Mouse (Mus musculus): ENCODE results near the gene Osm.

Osm gene

DNA sequence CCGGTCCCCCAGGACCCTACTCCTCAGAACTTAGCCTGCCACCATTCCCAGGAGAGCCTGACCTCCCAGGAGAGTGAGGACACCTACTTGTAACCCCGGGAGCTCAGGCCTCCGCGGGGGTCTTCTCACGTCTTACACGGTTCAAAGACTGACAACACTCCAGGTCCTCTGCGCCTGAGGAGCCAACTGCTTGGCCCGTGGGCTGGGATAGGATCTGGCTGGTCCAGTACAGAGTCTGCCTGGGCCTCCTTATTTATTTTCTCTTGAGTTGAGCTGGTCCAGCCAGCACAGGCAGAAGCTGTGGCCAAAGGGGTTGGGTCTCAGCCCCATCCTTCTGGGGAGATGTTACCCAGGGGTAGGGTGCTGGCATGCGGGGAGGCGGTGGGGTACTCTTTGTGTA, 21.2 kb upstream of the Osm start:
- in situ Hi-C loops (cut with MseI, MboI), result loop anchor here in 1 of 2 experiments (5.0 kb wide), 1 partner anchor 83 kb away; no protein-coding TSS in a partner anchor

DNA sequence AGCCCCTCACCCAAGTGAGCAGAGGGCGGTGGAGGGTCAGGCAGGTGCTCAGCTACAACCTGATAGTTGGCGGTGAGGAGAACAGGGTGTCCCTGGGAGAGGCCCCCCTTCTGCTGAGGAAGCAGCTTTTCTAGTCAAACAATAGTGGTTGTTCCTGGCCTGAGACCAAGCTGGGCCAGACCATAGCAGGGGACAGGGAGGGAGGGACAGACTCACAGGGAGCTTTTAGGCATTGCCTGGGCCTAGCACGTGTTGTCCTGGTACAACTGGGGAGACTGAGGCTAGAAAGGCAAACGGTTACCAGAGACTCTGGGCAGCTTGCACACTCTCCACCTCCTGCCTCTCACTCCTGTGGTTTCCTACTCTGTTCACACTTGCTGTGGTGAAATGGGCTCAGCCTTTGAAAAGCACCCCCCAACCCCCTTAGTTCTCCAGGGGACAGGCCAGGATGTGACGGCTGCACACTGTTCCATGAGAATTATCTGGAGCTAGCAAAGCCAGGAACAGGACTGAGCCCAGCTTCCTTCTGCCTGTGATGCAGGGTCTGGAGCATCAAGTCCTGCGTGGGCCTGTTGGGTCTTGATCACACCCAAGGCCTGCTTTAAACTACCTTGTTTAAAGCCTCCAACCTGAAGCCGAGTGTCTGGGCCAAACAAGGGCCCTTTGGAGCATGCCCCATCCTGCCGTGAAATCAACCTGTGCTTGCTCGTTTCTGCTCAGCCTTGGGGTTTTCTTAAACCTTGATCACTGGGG, 19.8 kb upstream of the Osm start:
- in situ Hi-C loops (cut with MseI, MboI), result loop anchor here in 1 of 2 experiments (5.0 kb wide), 1 partner anchor 84 kb away; no protein-coding TSS in a partner anchor

DNA sequence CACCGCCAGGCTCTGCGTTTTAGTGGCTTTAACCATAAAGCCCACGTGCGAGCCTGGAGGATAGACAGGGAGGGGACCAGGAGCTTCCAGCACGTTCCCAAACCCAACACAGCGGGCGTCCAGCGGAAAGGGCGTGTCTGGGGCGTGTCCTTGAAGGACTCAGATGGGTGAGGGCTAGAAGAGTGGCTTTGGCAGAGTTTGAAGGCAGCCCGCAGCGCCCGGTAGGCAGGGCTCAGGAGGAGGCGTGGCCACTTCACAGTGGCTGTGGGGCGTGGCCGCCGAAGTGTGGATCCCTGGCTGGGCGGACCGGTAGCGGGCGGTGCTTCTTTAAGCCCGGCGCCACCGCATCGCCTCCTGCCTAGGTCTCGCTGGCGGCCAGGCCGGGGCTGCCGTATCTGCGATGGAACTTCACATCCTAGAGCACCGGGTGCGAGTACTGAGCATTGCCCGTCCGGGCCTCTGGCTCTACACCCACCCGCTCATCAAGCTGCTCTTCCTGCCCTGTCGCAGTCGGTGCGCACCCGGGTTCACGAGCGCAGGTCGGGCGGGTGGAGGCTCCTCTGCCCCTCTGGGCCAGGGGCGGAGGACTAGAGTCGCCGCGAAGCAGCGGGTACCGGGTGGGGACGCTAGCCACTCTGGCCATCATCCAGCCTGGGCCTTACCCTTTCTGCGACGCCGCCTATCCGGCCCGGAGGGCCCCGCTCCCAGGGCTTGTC, 18.1 kb upstream of the Osm start, which contains the start of gene Castor1:
Castor1 (plus strand) TSS at position 312 of the 716 bp plus-strand sequence.
- in situ Hi-C loops (cut with MseI, MboI), result loop anchor here in 1 of 2 experiments (5.0 kb wide), 1 partner anchor 86 kb away; no protein-coding TSS in a partner anchor

GRCm38 (mm10) chr11:4218637-4219036, 17.6 kb upstream of the Osm start:
- in situ Hi-C loops (cut with MseI, MboI), result loop anchor here in 1 of 2 experiments (5.0 kb wide), 1 partner anchor 86 kb away; no protein-coding TSS in a partner anchor

DNA sequence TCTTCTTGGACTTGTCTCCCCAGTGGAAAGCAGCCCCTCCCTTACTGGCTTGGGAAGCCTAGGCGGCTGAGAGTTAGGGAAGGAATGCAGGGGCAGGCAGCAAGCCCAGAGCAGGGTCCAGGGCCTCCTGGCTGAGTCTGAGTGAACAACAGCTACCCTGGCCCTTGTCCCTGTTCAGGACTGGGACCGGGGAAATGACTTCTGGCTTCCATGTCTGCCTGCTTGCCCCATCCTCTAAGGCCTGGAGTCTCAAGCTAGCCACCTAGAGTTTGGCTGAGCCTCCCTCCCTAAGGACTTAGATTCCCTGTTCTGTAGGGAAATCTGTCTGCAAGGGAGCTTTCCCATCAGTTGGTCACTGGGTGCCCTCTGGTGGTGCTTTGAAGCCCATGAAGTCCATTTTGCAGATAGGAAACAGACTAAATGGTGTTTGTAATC, 16.9 kb upstream of the Osm start:
- in situ Hi-C loops (cut with MseI, MboI), result loop anchor here in 1 of 2 experiments (5.0 kb wide), 1 partner anchor 87 kb away; no protein-coding TSS in a partner anchor

GRCm38 (mm10) chr11:4219908-4220307, 16.3 kb upstream of the Osm start:
- in situ Hi-C loops (cut with MseI, MboI), result loop anchor here (5.0 to 10.0 kb wide), 3 partner anchors 37 to 205 kb away; partner anchors contain the start of gene Lif (in 2 of the 2)

DNA sequence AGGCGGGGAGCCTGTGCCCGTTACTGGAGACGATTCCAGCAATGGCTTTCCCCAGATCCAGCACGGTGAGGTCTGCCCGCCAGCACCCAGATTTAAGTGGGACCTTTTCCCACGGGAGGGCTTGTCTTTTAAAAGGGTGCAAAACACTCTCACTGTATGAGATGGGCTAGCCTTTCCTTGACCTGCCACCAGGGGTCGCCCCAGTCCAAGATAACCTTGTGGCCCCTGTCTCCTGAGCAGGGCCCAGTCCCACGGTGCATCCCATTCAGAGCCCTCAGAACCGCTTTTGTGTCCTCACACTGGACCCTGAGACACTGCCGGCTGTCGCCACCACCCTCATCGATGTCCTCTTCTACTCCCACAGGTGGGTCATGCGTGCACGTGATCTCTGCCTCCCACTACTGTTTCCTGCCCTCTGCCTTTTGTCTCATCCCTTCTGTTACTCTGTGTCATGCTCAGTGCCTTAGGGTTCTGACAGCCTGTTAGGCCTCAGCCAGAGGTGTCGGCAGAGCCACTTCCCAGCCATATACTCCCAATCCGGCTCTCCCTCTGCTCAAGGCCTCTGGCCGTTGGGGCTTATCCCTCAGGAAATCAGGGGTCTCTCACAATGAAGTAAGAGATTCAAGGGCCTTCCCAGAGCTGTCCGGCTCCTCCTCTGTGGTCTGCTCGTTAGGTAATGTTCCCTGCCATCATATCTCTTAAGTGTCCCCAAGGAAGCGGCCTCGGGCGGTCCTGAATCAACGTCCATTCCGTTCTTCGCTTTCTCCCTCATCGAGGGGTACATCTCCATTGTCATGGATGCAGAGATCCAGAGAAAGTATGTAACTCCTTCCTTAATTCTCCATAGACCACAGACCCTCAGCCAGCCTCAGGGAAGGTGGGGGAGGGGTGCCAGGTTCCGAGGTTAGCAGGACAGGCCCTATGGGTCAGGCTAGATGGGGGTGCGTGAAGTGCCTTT, 15.5 kb upstream of the Osm start:
- in situ Hi-C loops (cut with MseI, MboI), result loop anchor here (5.0 to 10.0 kb wide), 2 partner anchors 37 to 204 kb away; partner anchors contain the start of gene Lif (in 2 of the 2)

DNA sequence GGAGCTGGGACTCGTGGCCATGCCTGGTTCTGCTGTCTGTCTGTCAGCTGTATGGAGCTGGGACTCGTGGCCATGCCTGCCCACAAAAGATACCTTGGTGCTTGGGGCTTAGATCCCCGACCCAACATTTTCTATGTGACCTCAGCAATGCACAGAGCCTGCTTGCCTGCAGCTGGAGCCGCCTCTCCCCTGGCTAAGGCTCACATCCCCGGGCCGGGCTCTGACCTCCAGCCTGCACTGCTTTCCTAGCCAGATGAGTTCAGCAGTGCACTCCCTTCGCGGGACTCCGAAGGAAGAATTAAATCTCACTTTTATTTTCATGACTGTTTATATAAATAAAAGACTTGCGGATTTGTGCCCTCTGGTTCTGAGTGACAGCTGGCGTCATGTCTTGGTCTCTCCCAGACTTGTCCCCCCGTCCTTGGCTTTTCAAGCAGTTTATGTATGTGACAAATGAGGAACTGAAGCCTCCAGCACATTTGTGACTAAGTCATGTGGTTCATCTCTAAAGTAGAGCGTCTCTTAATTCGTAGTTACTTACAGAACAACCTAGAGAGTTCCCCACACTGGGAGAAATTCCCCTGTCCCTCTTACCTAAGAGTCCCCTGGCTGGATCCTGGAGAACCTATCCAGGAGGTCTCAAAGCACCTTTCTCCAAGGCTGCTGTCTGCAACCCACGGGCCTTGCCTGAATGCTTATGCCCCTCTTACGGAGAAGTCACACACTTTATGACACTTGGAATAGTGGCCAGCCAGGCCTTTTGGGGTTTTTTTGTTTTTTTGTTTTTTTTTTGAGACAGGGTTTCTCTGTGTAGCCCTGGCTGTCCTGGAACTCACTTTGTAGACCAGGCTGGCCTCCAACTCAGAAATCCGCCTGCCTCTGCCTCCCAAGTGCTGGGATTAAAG, 13.9 kb upstream of the Osm start:
- in situ Hi-C loops (cut with MseI, MboI), result loop anchor here (5.0 to 10.0 kb wide), 2 partner anchors 35 to 203 kb away; partner anchors contain the start of gene Lif (in 2 of the 2)

DNA sequence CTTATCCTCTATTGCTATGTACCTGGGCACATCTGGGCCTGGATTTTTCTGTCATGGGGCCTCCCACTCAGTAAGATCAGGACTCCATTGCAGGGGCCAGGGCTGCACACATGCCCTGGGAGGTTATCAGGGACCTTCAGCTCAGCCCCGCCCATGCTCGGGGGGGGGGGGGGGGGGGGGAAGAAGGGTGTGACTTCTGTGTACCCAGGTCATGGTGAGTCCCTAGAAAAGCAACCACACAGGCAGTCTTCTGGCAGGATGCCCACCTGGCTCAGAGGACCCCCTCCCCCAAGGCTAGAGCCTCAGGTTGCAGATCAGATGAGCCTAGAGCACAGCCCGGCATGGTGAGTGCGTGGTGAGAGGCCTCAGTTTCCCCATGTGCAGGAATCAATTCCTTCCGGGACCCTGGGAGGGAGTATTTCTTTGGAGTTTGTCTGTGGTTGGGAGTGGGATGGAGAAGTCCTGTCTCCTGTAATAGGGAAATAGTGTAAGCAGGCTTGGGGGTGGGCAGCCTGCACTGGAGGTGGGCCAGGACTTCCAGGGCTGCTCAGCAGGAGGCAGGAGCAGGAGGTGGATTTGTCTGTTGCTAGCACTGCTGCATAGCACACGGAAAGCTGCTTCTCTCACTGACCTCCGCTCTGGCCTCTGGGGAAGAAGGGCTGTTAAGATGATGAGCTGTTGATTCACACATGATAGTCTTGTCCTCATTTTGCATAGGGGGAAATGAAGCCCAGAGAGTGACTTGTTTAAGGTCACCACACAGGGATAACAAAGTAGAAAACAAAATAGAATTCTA, 12.6 kb upstream of the Osm start:
- in situ Hi-C loops (cut with MseI, MboI), result loop anchor here (5.0 to 10.0 kb wide), 2 partner anchors 34 to 201 kb away; partner anchors contain the start of gene Lif (in 2 of the 2)

DNA sequence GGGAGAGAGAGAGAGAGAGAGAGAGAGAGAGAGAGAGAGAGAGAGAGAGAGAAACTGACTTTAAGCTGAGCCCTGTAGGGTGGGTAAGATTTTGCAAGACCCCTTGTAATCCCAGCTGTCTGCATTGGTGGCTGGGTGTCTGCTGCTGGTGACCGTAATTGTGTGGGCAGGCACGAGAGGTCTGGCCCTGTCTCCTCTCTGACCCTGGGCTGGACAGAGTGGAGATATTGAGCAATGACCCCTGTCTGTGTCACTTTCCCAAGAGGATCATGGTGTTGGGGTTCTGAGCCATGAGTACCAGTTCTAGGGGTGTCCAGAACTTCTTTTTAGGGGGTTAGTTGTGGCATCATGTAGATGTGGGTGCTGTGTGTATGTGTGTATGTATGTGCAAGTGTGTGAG, 12.0 kb upstream of the Osm start:
- in situ Hi-C loops (cut with MseI, MboI), result loop anchor here (5.0 to 10.0 kb wide), 2 partner anchors 33 to 201 kb away; partner anchors contain the start of gene Lif (in 2 of the 2)

- in situ Hi-C loops (cut with MseI, MboI), result loop anchor here in 1 of 2 experiments (10.0 kb wide), 1 partner anchor 198 kb away; no protein-coding TSS in a partner anchor
Observed at GRCm38 (mm10) chr11:4226569-4227325, 9.5 kb upstream of the Osm start.

GRCm38 (mm10) chr11:4228463-4228862, 7.8 kb upstream of the Osm start:
- in situ Hi-C loops (cut with MseI, MboI), result loop anchor here in 1 of 2 experiments (10.0 kb wide), 1 partner anchor 196 kb away; no protein-coding TSS in a partner anchor

GRCm38 (mm10) chr11:4229841-4230240, 6.4 kb upstream of the Osm start:
- in situ Hi-C loops (cut with MseI, MboI), result loop anchor here in 1 of 2 experiments (10.0 kb wide), 1 partner anchor 195 kb away; no protein-coding TSS in a partner anchor

DNA sequence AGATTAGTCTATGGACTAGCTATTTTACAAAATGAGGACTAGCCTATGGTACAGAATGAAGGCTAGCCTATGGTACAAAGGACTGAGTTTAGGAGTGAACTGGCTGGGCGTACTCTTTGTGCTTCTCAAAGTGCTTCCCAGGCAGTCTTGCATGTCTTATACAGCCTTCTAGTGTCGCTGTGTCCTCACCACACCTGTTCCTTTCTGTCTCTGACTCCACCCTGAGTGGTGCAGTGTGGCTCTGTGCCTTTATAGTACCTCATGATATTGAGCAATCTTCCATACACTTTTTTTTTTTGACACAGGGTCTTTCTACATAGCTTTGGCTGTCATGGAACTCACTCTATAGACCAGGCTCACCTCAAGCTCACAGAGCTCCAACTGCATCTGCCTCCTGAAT, 4.8 kb upstream of the Osm start:
- in situ Hi-C loops (cut with MseI, MboI), result no loop called here

DNA sequence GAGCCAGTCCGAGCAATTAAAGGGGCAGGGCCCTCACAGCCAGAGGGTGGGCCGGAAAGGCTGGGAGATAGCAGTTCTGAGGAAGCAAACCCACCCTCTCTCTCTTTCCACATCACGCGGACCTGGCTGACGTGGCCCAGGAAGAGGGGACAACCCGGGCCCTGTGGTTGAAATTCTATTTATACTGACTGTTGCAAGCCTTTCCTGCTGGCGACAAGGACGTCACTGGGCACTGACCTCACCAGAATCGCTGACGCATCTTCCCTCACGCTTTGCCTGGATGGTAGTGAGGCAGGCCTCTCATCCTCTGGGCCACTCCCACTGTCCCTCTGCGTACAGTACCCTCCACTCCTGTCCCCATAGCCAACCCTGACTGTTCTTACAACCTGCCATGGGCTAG, 3.6 kb upstream of the Osm start:
- in situ Hi-C loops (cut with MseI, MboI), result no loop called here

DNA sequence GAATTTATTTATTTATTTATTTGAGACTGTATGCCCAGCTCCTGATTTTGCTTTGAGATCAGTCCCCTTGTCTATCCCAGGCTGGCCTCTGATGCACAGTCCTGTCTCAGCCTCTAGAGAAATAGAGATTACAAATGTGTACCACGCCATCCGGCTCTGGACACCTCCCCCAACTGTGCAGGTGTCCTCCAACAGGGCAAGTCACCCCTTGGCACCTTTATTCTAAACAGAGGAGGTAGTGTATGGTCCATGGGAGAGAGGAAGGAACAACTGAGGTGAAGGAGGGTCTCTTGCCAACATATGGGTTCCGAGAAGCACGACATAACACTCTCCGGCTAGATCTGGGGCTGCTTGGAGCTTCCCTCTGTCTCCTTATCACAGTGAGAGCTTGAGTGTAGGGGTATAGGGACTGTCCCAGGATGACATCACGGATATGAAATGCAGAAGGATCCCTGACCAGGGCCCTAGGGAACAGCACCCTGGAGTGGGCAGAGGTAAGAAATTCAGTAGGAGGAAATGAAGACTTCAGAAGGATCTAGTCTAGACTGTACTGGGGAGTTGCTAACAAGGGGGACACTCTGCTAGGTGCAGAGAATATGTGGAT, 1.1 kb upstream of the Osm start:
- in situ Hi-C loops (cut with MseI, MboI), result no loop called here

DNA sequence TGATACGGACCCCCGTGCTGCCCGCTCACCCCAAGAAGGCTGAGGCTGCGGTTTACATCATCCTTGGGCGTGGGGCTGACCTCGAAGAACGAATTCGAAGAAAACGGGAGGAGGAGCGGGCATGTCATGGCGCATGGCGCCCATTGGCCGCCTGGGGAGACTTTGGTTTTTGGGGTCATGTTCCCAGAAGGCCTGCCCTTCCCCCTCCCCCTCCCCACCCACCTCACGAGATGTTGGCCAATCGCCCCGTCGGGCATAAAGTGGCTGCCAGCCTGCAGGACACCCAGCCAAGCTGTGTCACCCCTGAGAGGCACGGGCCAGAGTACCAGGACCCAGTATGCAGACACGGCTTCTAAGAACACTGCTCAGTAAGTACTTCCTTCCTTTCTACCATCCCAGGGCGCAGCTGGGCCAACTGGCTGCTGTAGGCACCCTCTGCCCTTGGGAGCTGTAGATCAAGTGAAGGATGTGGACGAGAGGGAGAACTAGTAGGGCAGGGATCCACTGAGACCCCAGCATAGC, 387 bp downstream of the Osm start:
- in situ Hi-C loops (cut with MseI, MboI), result no loop called here

Data from mouse trophoblast stem cell (cell line).